Mouse (Mus musculus) Patski (cell line): ENCODE results near the gene Ncapd2. TPM values are rescaled to one million over a fixed set of nuclear protein-coding genes. Genes with fewer than 3 reads are reported as not detected.

Experiments
- ATAC-seq: fragments of 100-300 bp; one replicate; pipeline ENCODE4 v1.8.0; 2021
- CTCF ChIA-PET: fragments of 350-600 bp; sonication (Branson Sonifier 250); formaldehyde crosslinking; loops from one replicate; lab custom pipeline; 2022; ENCODE audit warnings: inconsistent platforms; lab: Charles Lee
- POLR2A ChIA-PET: fragments of 350-600 bp; sonication (Branson Sonifier 250); formaldehyde crosslinking; loops from one replicate; lab custom pipeline; 2022; ENCODE audit warnings: antibody characterized with exemption, inconsistent platforms; lab: Charles Lee
- DNase-seq: peaks from one replicate; pipeline ENCODE4 v3.0.0-alpha.2; 2011; ENCODE audit warnings: low read depth, low spot score
- H3K27me3 ChIP-seq: fragments of 371-371 bp; one replicate; pipeline ENCODE4 v1.5.1; 2021
- CTCF ChIP-seq: fragments of 100-300 bp; IDR thresholded peaks from one replicate; pipeline ENCODE4 v1.5.1; 2021
- in situ Hi-C: fragments of 300-500 bp; cut with MboI; formaldehyde crosslinking; loops from 3 replicates; pipeline ENCODE4 v1.11.1; 2018; ENCODE audit warnings: low pct_unique_long_range_greater_than_20kb, mixed read lengths
- polyA plus RNA-seq: library from polyadenylated mRNA; unstranded; gene quantifications from one replicate; pipeline ENCODE4 v1.2.3, GENCODE M21; 2021

The Ncapd2 gene
- polyA plus RNA-seq, 1 experiment from 2014 or later = 73.8 TPM

DNA sequence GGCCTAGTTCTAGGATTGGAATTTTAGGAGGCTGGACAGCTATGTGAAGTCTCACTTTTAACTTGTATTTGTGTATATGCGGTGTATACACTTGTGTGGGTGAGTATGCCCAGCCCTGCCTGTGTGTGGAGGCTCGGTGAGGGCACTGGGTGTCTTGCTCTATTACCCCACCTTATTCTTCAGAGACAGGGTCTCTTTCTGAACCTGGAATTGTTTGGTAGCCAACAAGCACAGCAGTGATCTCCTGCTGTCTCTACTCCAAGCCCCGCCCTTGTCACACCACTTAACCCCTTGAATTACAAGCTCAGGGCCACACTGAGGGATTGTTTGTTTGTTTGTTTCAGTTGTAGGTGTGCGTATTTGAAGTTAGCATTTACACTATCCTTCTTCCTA lies 40.5 kb upstream of the Ncapd2 start:
- TF ChIP-seq CTCF = no peak
- DNase-seq (no peak), ATAC-seq (no peak)
- POLR2A ChIA-PET = interaction anchor here (0.6 to 1.4 kb wide), 2 partner anchors 16 to 37 kb away, joined by 3 to 4 read pairs; partner anchors contain the start of gene Vamp1
- CTCF ChIA-PET = interaction anchor here (1.4 to 2.1 kb wide), 5 partner anchors 12 to 40 kb away, joined by 3 to 12 read pairs (median 4); no protein-coding TSS in a partner anchor
- H3K27me3 ChIP-seq = no peaks in the 10 kb centered on the region
- in situ Hi-C loops = no loop called here

DNA sequence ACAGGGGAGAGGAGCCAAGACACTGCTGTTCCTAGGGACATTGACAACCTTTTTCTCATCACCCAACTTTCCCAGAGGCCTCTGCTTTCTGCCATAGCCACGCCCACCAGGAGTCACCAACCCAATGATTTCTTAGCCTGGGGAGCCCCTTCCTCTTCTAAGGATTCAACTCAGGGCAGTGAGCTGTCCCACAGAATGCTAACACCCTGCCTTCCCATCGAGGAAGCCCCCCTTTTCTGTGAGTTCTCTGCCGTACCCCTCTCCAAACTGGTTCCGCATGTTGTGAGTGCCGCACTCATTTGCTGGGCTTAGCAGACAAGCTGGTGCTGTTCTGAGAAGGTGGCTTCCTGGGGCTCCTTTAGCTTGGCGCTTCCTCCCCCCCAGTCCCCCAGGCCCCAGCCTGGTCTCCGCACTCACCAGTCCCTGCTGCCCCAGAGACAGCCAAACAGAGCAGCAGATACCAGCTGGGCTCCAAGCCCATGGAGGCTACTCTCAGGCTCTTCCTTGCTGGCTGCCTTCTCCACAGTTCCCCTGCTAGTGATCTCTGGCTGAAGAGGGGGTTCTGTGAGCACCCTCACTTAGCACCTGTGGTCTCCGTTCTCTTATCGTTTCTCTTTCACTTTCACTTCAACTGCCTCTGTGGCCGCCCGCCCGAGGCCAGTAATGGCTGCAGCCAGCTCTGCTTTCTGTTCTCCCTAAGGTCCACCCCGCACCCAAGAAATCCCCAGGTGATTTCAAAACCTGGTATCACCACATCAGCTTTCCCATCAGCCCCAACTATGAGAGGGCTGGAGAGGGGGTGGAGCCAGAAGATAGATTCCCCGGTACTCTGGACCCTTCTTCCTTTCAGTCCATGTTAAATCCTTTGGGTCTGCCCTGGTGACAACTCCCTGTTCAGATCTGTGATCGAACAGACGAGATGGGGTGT lies 39.9 kb upstream of the Ncapd2 start, which contains the start of gene Tapbpl:
Tapbpl (minus strand) TSS at position 744 of the 928 bp plus-strand sequence.
- ATAC-seq (peak; percentile 25), DNase-seq (no peak)
- no peak for TF ChIP-seq CTCF
- CTCF ChIA-PET = interaction anchor here (1.2 to 2.1 kb wide), 6 partner anchors 12 to 40 kb away, joined by 3 to 12 read pairs (median 4); no protein-coding TSS in a partner anchor
- POLR2A ChIA-PET = interaction anchor here (0.6 to 1.4 kb wide), 4 partner anchors 15 to 99 kb away, joined by 3 to 4 read pairs (median 4); partner anchors contain the start of gene Vamp1
- no peaks in the 10 kb centered on the region for H3K27me3 ChIP-seq
- in situ Hi-C loops = no loop called here

DNA sequence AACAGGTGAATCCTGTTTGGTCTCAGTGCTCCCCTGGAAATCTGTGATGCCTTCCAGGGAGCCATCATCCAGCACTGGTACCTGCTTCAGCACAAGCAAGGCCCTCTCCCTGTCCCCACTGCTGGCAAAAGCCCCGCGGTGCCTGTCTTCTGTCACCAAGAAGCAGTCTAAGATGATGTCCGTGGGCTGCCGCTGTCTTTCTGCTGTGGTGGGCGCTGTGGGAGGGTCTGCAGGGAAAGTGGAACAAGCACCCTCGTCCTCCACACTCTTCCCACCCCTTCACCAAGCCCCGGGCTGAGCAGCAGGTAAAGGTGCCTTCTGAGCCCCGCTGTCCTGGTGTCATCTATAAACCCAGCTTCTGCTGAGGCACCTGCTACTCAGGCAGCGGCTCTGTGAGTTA lies 39.1 kb upstream of the Ncapd2 start:
- TF ChIP-seq CTCF = no peak
- in situ Hi-C loops = no loop called here
- POLR2A ChIA-PET = interaction anchor here (0.7 kb wide), 1 partner anchor 98 kb away, joined by 3 read pairs; no protein-coding TSS in a partner anchor
- DNase-seq (no peak), ATAC-seq (no peak)
- CTCF ChIA-PET = interaction anchor here (1.2 to 2.1 kb wide), 2 partner anchors 11 to 37 kb away, joined by 3 to 12 read pairs; no protein-coding TSS in a partner anchor
- H3K27me3 ChIP-seq = no peaks in the 10 kb centered on the region

DNA sequence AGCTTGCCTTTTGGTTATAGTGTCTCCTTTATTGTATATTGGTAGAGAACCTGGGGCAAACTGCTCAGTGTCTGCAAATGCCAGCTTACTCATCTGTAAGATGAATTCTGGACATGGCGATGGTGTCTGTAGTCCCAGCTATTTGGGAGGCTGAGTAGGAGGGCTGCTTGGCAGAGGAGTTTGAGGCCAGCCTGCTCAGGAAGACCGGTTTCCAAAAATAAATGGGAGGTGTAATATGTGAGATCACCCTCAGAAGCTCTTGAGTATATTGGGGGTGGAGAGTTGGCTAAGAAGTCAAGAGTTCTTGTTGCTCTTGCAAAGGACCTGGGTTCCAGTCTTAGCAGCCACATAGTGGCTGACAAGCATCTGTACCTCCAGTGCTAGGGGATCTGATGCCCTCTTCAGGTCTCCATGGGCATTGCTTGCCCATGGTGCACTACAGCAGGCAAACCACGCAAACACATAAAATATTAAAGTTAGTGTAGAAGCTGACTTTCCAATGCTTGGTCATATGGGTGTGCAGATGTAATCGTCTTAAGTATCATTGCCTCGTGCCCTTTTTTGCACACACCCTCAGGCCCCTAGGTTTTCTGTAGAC lies 34.1 kb upstream of the Ncapd2 start:
- TF ChIP-seq CTCF = no peak
- DNase-seq (no peak), ATAC-seq (no peak)
- CTCF ChIA-PET = interaction anchor here (0.8 to 2.0 kb wide), 7 partner anchors 8 to 49 kb away, joined by 3 to 6 read pairs (median 5); partner anchors contain the start of gene Vamp1
- in situ Hi-C loops = no loop called here
- H3K27me3 ChIP-seq = no peaks in the 10 kb centered on the region
- POLR2A ChIA-PET = interaction anchor here (0.9 to 1.0 kb wide), 2 partner anchors 9 to 60 kb away, joined by 3 to 4 read pairs; no protein-coding TSS in a partner anchor

DNA sequence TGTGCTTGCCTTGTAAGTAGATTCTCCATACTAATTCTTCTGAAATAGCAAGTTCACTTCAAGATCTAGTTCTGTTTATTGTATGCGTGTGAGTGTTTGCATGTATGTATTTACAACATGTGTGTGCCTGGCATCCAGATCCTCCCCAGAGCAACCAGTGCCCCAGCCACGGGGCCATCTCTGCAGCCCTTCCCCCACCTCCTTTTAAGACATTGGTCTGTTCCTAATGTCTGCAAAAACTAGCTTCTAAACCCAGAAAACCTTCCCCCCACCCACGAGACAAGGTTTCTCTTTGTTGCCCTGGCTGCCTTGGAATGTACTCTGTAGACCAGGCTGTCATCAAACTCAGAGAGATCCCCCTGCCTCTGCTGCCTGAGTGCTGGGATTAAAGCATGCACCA lies 31.1 kb upstream of the Ncapd2 start:
- in situ Hi-C loops = no loop called here

DNA sequence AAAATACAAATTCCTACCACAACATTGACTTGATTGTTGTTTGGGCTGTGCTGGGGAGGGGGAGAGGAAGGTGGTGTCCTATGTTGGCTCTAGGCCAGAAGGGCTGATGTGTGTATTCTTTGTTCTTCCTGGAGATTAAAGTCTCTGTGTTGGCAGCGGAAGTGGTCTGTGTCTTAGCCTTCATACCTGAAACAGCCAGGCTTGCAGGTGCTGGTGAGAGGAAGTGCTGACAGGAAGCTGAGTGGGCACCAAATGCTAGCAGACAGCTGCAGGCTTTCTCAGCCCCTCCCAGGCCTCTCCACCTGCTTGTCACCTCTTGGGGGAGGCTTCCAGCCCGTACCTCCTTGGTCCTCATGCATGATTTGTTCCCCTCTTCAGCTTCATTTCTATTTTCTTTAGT lies 30.6 kb upstream of the Ncapd2 start:
- POLR2A ChIA-PET = no interaction called here
- CTCF ChIA-PET = no interaction called here
- no peaks in the 10 kb centered on the region for H3K27me3 ChIP-seq
- DNase-seq (no peak), ATAC-seq (no peak)
- TF ChIP-seq CTCF = no peak
- in situ Hi-C loops = no loop called here

More for the DNA sequence above, 31.1 kb upstream of the Ncapd2 start:
- DNase-seq (no peak), ATAC-seq (no peak)
- POLR2A ChIA-PET = interaction anchor here (1.1 kb wide), 1 partner anchor 12 kb away, joined by 3 read pairs; no protein-coding TSS in a partner anchor
- no peak for TF ChIP-seq CTCF
- CTCF ChIA-PET = interaction anchor here (1.2 kb wide), 1 partner anchor 49 kb away, joined by 3 read pairs; no protein-coding TSS in a partner anchor
- no peaks in the 10 kb centered on the region for H3K27me3 ChIP-seq

DNA sequence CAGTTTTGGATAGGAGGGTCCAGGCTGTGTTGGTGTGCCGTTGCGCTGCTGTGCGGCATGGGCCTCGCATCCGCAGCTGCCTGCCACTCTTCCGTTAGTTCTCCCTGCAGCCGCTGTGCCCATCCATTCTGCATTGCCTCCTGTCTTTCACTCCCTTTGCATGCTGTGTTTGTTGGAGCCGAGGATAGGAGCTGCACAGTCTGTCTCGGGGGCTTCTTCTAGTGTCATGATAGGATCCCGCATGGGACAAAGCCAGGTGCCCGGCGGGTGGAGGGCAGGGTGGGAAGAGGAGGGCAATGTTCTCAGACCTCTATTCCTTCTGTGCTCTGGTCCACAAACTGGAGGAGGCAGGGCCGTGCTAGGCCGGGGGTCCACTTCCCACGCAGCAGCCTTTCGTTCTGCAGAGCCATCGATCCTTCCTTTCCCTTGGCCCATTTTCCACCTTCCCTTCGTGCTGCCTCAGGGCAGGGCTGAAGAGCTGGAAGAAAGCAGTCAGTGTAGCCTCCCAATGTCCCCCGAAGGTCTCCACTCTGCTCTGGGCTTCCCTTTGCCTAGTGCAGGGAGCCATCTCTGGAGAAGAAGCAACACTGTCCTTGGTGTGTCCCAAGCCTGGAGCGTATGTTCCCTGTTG lies 29.7 kb upstream of the Ncapd2 start:
- ATAC-seq (no peak), DNase-seq (no peak)
- ChIA-PET CTCF (interaction anchor here (3.5 kb wide), 1 partner anchor 50 kb away, joined by 17 read pairs; no protein-coding TSS in a partner anchor), POLR2A (no interaction called here)
- no peak for TF ChIP-seq CTCF
- in situ Hi-C loops = no loop called here
- no peaks in the 10 kb centered on the region for H3K27me3 ChIP-seq

DNA sequence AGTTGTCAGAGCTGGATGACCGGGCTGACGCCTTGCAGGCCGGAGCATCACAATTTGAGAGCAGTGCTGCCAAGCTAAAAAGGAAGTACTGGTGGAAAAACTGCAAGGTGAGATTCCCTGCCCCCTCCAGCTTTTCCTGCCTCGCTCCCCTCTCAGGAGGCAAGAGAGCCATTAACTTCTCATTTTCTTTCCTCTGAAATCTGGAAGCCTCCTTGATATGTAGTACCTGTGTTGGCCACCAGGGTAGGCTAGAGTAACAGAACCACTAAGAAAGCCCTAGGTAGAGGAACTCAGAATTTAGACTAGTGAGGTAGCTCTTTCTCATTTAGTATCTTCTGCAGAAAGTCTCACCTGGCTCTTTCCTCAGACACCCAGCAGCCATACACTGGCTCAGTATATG lies 27.5 kb upstream of the Ncapd2 start:
- TF ChIP-seq CTCF = no peak
- no peaks in the 10 kb centered on the region for H3K27me3 ChIP-seq
- ChIA-PET POLR2A (no interaction called here), CTCF (interaction anchor here (0.7 to 3.5 kb wide), 16 partner anchors 8 to 76 kb away, joined by 3 to 17 read pairs (median 4); partner anchors contain the start of genes Cd27, Gapdh and Tapbpl)
- DNase-seq (no peak), ATAC-seq (no peak)
- in situ Hi-C loops = loop anchor here (5.0 kb wide), 1 partner anchor 53 kb away; no protein-coding TSS in a partner anchor

DNA sequence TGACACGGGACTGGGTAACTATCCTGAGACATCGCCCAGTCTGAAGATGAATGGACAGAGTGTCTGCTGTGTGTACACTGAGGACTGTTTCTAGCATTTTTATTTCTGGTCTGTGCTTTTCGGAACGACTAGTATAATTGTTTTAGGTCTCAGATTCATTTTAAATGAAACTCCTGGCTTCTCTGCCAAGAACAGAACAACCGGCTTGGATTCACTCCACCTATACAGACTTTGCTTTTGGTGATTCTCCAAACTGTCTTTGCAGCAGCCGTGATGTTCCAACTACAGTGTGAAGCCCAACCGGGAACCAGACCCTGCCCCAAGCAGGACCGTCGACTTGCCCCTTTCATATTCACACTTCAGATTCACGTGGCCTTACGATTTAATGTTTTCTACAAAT lies 26.4 kb upstream of the Ncapd2 start:
- no peak for TF ChIP-seq CTCF
- no peaks in the 10 kb centered on the region for H3K27me3 ChIP-seq
- CTCF ChIA-PET = interaction anchor here (1.1 to 3.5 kb wide), 7 partner anchors 9 to 54 kb away, joined by 3 to 17 read pairs (median 4); partner anchors contain the start of genes Gapdh and Tapbpl
- in situ Hi-C loops = loop anchor here (5.0 kb wide), 1 partner anchor 54 kb away; no protein-coding TSS in a partner anchor
- ATAC-seq (no peak), DNase-seq (no peak)
- POLR2A ChIA-PET = interaction anchor here (0.6 kb wide), 1 partner anchor 20 kb away, joined by 3 read pairs; no protein-coding TSS in a partner anchor
